Mouse (Mus musculus): Measurements from ENCODE around the gene Paxbp1.
A peak's percentile ranks its signal among the peaks of the same experiment; 100 is the strongest.
"Not testable (repeated sequence)": the region's sequence is repeated elsewhere in the genome, so short reads cannot be mapped to it uniquely, and the experiment has no call there.

Gene Paxbp1

GRCm38 (mm10) chr16:91044270-91045182 is at the start of gene Paxbp1:
Gene Paxbp1 (minus strand): TSS chr16:91044543.
- peak; percentile 99 for DNase-seq

- DNase-seq: no peak
These were observed 42.4 kb upstream of the Paxbp1 start for GRCm38 (mm10) chr16:91086642-91087306.

GRCm38 (mm10) chr16:91085239-91085825 is 41.0 kb upstream of the Paxbp1 start:
- DNase-seq: no peak

GRCm38 (mm10) chr16:91084307-91085238 is 40.2 kb upstream of the Paxbp1 start:
- no peak for DNase-seq

GRCm38 (mm10) chr16:91083002-91083646 is 38.8 kb upstream of the Paxbp1 start:
- no peak for DNase-seq

GRCm38 (mm10) chr16:91081508-91081907 is 37.2 kb upstream of the Paxbp1 start:
- peak; percentile 69 for DNase-seq

- peak; percentile 72 for DNase-seq
These were observed 31.8 kb upstream of the Paxbp1 start for GRCm38 (mm10) chr16:91076180-91076579.

GRCm38 (mm10) chr16:91075423-91075822 is 31.1 kb upstream of the Paxbp1 start:
- not testable (repeated sequence) for DNase-seq

GRCm38 (mm10) chr16:91073163-91073892 is 29.0 kb upstream of the Paxbp1 start:
- DNase-seq: peak; percentile 84

GRCm38 (mm10) chr16:91072256-91072655 is 27.9 kb upstream of the Paxbp1 start:
- no peak for DNase-seq

- DNase-seq: no peak
These were observed 24.6 kb upstream of the Paxbp1 start for GRCm38 (mm10) chr16:91068969-91069368.

- DNase-seq: no peak
These were observed 22.8 kb upstream of the Paxbp1 start for GRCm38 (mm10) chr16:91067122-91067521.

- DNase-seq: no peak
These were observed 20.4 kb upstream of the Paxbp1 start for GRCm38 (mm10) chr16:91064583-91065365.

- DNase-seq: no peak
These were observed 19.4 kb upstream of the Paxbp1 start for GRCm38 (mm10) chr16:91063786-91064185.

- no peak for DNase-seq
These were observed 17.4 kb upstream of the Paxbp1 start for GRCm38 (mm10) chr16:91061531-91062318.

GRCm38 (mm10) chr16:91057741-91058140 is 13.4 kb upstream of the Paxbp1 start:
- no peak for DNase-seq

GRCm38 (mm10) chr16:91057261-91057660 is 12.9 kb upstream of the Paxbp1 start:
- DNase-seq: no peak

- DNase-seq: peak; percentile 52
These were observed 11.9 kb upstream of the Paxbp1 start for GRCm38 (mm10) chr16:91056043-91056821.

GRCm38 (mm10) chr16:91055150-91055549 is 10.8 kb upstream of the Paxbp1 start:
- DNase-seq: no peak

Data from thymus, postnatal 25 days (tissue).